Mouse (Mus musculus) stomach, embryonic 15.5 days (tissue): ENCODE results near the gene Fxr1. TPM values are rescaled to one million over a fixed set of nuclear protein-coding genes. Genes with fewer than 3 reads are reported as not detected.

ENCODE experiments used
- ATAC-seq: fragments of 200-750 bp; cut with Nextera tagmentation; 2 replicates; pipeline ENCODE4 v1.8.0; 2017; ENCODE audit warnings: low read depth, moderate number of reproducible peaks, moderate TSS enrichment; ENCODE audit not compliant: insufficient read depth, low FRiP score
- H3K27ac ChIP-seq: fragments of 300-500 bp; sonication (generic); 2 replicates; pipeline ENCODE4 v1.5.1; 2015; ENCODE audit warnings: mild to moderate bottlenecking, inconsistent platforms
- H3K27me3 ChIP-seq: fragments of 300-500 bp; sonication (generic); replicated peaks from 2 replicates; pipeline ENCODE4 v1.6.1; 2015; ENCODE audit warnings: inconsistent platforms
- H3K36me3 ChIP-seq: fragments of 300-500 bp; sonication (generic); 2 replicates; pipeline ENCODE4 v1.6.1; 2015; ENCODE audit warnings: inconsistent platforms
- H3K4me1 ChIP-seq: fragments of 300-500 bp; sonication (generic); 2 replicates; pipeline ENCODE4 v1.6.1; 2015; ENCODE audit warnings: inconsistent platforms
- H3K4me2 ChIP-seq: fragments of 300-500 bp; sonication (generic); 2 replicates; pipeline ENCODE4 v1.6.1; 2015; ENCODE audit warnings: mild to moderate bottlenecking, inconsistent platforms
- H3K4me3 ChIP-seq: fragments of 300-500 bp; sonication (generic); replicated peaks from 2 replicates; pipeline ENCODE4 v1.5.1; 2015; ENCODE audit warnings: inconsistent platforms
- H3K9ac ChIP-seq: fragments of 300-500 bp; sonication (generic); 2 replicates; pipeline ENCODE4 v1.6.1; 2015; ENCODE audit warnings: inconsistent platforms
- H3K9me3 ChIP-seq: fragments of 300-500 bp; sonication (generic); 2 replicates; pipeline ENCODE4 v1.6.1; 2016; ENCODE audit warnings: inconsistent platforms
- WGBS: fragments of 180-500 bp; shearing (Covaris S2); methylation state at CpG from one replicate; pipeline ENCODE4 v1.1.7; 2015; 5-methylcytosine and 5-hydroxymethylcytosine counted together
- polyA plus RNA-seq: library from polyadenylated mRNA; unstranded; fragments of >200 nt; fragmentation: Nextera tagmentation; extraction: Ambion mirVana; gene quantifications from 2 replicates; pipeline ENCODE4 v1.2.1, GENCODE M21; 2015

The Fxr1 gene
- polyA plus RNA-seq, 1 experiment from 2014 or later = 46.8 TPM

DNA sequence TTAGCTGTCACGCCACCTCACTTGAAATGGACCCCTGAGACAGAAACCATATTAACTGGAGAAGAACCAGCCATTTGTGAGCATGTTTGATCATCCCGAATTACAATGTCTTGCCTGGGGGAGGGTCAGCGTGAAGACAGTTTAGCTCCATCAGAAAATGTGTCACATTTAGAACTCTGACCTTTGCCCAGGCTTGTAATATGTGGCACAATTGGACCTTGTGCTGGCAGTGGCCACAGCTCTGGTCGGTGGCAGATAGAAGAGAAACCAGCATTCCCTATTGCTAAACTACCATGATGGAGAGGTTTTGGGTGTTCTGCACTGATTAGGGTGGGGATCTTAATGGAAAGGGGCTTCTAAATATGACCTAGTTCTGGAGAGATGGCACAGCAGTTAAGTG lies 100.1 kb downstream of the Fxr1 start:
- H3K9me3 ChIP-seq = no peaks in the 10 kb centered on the region
- no peak overlapping the region for H3K9ac ChIP-seq
- WGBS = 73% methylated on average over 4 of the region's 4 CpGs
- no peak for ATAC-seq
- H3K4me2 ChIP-seq = no peak overlapping the region
- no peaks in the 10 kb centered on the region for H3K36me3 ChIP-seq
- no peaks in the 10 kb centered on the region for H3K27me3 ChIP-seq
- H3K4me1 ChIP-seq = no peaks in the 10 kb centered on the region
- H3K4me3 ChIP-seq = no peak overlapping the region
- H3K27ac ChIP-seq = no peak overlapping the region

Other genes starting within 250 kb of the Fxr1 start
- gene Ttc14, start 220.1 kb upstream of the Fxr1 start, polyA plus RNA-seq = 60.7 and 68.4 TPM in 2 replicates
- 2.5 and 2.7 TPM in 2 replicates for gene Ccdc39, start 175.6 kb upstream of the Fxr1 start, polyA plus RNA-seq
- gene Dnajc19, start 61.4 kb downstream of the Fxr1 start, polyA plus RNA-seq = 148 and 160 TPM in 2 replicates